Mouse (Mus musculus) central nervous system, embryonic 18 days (tissue): ENCODE results near the gene Pramef6. TPM values are rescaled to one million over a fixed set of nuclear protein-coding genes. Genes with fewer than 3 reads are reported as not detected.

Experiments used
- polyA plus RNA-seq: library from polyadenylated mRNA; depleted of rRNA; stranded (reverse); fragments of >200 nt; gene quantifications from 2 replicates; pipeline ENCODE4 v1.2.3, GENCODE M21; 2012; rRNA removed

Gene Pramef6
- polyA plus RNA-seq, result not detected in 2 replicates

GRCm38 (mm10) chr4:143900280-143900679 lies at the start of gene Pramef6:
Gene Pramef6, minus strand, starts transcription at chr4:143900380.

GRCm38 (mm10) chr4:143846197-143846596 lies 54.0 kb downstream of the Pramef6 start, which contains the start of gene Gm13103:
Gene Gm13103, plus strand, starts transcription at chr4:143846497.

Other genes starting within 250 kb of the Pramef6 start
- not detected in 2 replicates for gene Gm13088, start 243.1 kb downstream of the Pramef6 start, polyA plus RNA-seq
- not detected in 2 replicates for gene Gm13089, start 197.7 kb downstream of the Pramef6 start, polyA plus RNA-seq
- gene Gm13078, start 180.9 kb downstream of the Pramef6 start, polyA plus RNA-seq, result not detected in 2 replicates
- not detected in 2 replicates for gene Gm13023, start 111.0 kb downstream of the Pramef6 start, polyA plus RNA-seq
- not detected in 2 replicates for gene Gm13084, start 84.3 kb downstream of the Pramef6 start, polyA plus RNA-seq
- not detected in 2 replicates for gene Gm13103, start 53.9 kb downstream of the Pramef6 start, polyA plus RNA-seq
- gene Pramef25, start 50.6 kb upstream of the Pramef6 start, polyA plus RNA-seq, result not detected in 2 replicates
- not detected in 2 replicates for gene Gm13101, start 66.6 kb upstream of the Pramef6 start, polyA plus RNA-seq
- gene Pramef17, start 94.0 kb upstream of the Pramef6 start, polyA plus RNA-seq, result not detected in 2 replicates
- not detected in 2 replicates for gene Pramel4, start 158.7 kb upstream of the Pramef6 start, polyA plus RNA-seq
- not detected in 2 replicates for gene Gm13102, start 206.1 kb upstream of the Pramef6 start, polyA plus RNA-seq